Mouse (Mus musculus): ENCODE data around the gene Nup107.

Gene Nup107

GRCm38 (mm10) chr10:117792141-117793091 is at the start of gene Nup107:
Gene Nup107 (minus strand): TSS chr10:117792705.
- peak; percentile 100 for DNase-seq

GRCm38 (mm10) chr10:117841765-117842164 is 49.3 kb upstream of the Nup107 start:
- no peak for DNase-seq

- DNase-seq, result no peak
These were observed 48.0 kb upstream of the Nup107 start for GRCm38 (mm10) chr10:117840431-117840995.

DNA sequence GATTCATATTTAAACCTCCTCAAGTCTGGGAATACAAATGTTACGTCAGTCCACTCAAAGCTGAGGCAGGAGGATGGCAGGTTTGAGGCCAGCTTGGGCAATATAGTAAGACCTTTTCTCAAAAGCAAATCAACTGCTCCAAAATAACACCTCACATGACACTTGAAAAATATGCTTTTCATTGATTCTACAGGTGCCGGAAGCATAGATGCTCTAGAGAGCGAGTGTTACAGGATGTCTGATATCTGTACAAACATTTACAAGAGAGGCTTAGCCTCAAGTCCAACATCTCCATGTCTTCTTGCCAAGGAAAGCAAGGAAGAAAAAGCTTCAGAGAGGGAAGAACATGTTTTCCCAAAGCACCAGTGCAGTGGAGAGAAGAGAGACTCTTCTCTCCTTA is 47.2 kb upstream of the Nup107 start:
- no peak for DNase-seq

DNA sequence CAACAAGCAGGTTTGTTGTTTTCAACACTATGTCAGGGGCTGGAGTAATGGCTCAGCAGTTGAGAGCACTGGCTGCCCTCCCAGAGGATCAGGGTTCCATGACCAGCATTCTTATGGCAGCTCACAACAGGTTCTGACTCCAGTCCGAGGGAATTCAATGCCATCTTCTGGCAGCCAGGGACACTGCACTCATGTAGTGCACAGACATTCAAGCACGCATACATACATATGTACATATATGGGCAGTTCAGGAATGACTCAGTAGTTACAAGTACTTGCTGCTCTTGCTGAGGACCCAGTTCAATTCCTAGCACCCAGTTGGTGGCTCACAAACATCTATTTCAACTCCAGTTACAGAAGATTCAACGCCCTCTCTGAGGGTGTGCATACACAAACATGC is 46.4 kb upstream of the Nup107 start:
- DNase-seq, result no peak

DNA sequence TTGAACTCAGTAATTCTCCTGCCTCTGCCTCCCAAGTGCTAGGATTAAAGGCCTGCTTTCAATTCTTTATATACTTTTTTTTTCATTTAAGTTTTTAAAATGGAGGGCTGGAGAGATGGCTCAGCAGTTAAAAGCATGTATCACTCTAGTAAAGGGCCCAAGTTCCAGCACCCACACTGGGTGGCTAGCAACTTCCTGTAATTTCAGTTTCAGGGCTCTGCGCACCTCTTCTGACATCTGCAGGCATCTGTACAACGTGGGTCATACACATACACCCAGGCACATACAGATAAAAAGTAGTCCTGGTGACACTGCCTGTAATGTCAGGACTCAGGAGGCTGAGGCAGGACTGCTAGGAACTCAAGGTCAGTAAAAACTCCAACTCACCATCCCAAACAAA is 43.8 kb upstream of the Nup107 start:
- peak in 1 of 2 experiments; percentile 39 for DNase-seq

DNA sequence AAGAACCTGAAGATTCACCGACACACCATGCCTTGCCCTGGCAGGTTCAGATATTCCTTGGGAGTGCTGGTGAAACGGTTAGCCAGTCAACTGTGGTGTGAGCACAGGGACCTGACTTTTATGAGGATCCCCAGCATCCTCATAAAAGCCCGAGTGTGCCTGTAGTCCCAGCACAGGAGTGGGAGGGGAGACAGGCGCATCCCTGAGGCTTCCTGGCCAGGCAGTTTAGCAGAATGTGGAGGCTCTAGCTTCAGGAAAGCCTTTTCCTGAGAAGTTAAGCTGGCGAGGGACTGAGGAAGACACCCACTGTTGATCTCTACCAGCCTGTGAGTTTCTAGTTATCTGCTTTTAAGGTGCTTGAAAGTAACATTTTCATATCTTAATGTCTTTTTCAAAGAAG is 42.9 kb upstream of the Nup107 start:
- DNase-seq, result no peak

DNA sequence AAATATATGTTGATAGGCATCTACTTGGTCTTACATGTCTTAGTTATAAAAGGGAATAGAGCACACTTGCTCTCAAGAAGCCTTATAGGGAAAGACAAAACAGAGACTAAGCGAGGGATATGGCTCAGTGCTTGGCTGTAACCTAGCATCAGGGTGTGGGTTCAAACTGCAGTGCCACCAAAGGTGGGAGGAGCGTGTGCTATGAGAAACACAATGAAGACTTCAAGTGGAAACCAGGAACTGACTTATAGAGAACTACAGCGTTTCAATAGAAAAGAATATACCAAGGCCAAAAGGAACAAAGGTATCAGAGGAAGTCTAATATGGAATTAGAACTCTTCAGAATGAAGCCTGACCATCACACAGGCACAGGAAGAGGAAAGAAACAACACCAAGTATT is 38.3 kb upstream of the Nup107 start:
- DNase-seq, result no peak

- no peak for DNase-seq
These were observed 37.1 kb upstream of the Nup107 start for GRCm38 (mm10) chr10:117829472-117830155.

- no peak for DNase-seq
These were observed 36.5 kb upstream of the Nup107 start for GRCm38 (mm10) chr10:117829022-117829421.

DNA sequence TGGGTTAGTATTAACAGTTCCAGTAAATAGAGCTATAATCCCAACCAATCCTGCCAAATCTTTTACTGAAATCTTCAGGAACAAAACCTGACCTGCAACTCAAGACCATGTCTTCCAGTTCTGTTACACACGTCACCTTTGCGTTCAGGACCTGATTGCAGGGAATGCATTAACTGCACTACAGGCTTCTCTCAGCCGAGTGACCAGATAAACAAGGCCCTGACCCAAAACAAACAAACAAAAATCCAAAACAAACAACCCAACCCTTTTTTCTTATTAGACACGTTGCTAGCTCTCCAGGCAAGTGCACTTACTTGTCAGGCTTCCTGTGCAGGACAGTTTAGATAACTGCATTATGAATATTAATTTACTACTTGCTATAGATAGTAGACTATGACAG is 36.0 kb upstream of the Nup107 start:
- DNase-seq, result no peak

DNA sequence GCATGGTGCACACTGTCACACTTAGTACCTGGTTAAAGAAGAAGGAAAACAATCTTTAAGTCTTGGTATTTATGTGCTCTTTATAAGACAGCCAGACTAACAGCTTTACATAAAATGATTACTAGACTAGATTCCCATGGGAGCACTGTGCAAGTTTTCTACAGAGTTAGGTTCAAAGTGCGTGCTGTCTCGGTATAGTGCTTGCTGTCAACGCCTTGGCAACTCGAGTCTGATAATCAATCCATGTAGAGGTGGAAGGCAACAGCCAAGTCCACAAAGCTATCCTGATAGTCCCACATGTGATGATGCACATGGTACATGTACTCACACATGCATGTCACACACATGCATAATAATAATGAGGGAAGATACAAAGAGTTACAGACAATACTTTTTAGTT is 32.1 kb upstream of the Nup107 start:
- DNase-seq, result no peak

- no peak for DNase-seq
These were observed 31.6 kb upstream of the Nup107 start for GRCm38 (mm10) chr10:117824139-117824538.

- no peak for DNase-seq
These were observed 30.8 kb upstream of the Nup107 start for GRCm38 (mm10) chr10:117823321-117823720.

- no peak for DNase-seq
These were observed 26.1 kb upstream of the Nup107 start for GRCm38 (mm10) chr10:117818600-117818999.

GRCm38 (mm10) chr10:117816721-117817120 is 24.2 kb upstream of the Nup107 start:
- DNase-seq, result no peak

- DNase-seq, result no peak
These were observed 20.0 kb upstream of the Nup107 start for GRCm38 (mm10) chr10:117812501-117812900.

DNA sequence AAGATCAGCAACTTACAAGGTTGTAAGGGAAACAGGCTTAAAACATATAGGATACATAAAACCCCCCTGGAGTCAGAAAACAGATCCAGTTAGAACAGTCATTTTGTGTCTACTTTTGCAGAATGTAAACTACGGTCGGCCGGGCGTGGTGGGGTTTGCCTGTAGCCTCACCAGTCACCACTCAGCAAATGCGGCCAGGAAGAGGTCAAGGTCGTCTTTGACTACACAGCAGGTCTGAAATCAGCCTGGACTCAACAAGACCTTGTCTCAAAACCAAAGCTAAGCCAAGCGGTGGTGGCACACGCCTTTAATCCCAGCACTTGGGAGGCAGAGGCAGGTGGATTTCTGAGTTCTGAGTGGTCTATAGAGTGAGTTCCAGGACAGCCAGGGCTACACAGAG is 19.1 kb upstream of the Nup107 start:
- DNase-seq, result no peak

DNA sequence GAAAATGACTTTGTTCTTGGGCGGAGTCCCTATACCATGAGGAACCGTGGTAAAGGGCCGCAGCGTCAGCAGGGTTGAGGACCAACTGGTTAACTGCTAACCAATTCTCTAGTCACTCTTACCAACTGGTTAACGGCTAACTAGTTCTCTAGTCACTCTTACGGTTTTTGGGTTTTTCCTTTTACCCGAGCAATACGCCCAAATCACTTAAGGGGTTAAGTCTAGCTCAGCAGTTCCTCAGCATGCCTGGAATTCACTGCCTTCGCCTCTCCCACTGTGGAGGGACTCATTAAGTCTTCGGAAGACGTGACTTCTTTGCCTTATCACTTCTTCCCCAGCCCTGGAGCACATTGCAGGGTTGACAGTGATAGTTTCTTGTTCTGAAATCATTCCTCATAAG is 18.0 kb upstream of the Nup107 start:
- no peak for DNase-seq

DNA sequence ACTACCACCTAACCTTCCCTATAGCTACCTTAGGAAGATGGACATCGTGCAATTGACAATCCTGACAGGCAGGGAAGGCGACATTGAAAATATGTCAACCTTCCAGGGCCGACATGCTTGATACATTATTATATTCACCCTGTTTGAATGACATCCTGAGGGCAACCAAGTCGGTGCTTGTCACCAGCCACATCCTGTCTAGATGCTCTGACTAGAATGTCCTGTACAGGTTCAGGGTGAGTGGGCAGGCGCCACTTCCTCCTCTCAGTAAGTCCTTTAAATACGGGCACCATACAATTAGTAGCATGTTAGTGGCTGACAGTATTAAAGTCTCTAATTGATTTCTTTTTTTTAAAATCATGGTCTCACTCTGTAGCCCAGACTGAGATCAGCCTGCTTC is 15.6 kb upstream of the Nup107 start:
- DNase-seq, result no peak

DNA sequence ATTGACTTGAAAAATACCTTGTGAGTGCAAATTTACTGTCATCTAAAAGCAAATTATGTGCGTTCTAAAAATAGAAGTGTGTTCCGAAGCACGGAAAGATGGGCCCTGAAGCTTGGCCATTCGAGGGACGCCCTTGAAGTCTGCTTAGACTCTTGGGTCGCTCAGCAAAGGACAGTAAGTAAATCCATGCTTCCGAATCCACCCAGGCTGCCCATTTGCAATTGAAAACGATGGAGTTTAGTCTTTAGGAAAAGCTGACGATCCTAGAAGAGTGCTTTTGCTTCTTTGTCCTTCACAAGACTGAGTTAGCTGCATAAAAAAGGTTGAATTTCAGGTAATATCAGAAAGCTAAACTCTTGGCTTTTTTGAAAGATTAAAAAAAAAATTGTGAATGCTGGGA is 13.4 kb upstream of the Nup107 start:
- no peak for DNase-seq

DNA sequence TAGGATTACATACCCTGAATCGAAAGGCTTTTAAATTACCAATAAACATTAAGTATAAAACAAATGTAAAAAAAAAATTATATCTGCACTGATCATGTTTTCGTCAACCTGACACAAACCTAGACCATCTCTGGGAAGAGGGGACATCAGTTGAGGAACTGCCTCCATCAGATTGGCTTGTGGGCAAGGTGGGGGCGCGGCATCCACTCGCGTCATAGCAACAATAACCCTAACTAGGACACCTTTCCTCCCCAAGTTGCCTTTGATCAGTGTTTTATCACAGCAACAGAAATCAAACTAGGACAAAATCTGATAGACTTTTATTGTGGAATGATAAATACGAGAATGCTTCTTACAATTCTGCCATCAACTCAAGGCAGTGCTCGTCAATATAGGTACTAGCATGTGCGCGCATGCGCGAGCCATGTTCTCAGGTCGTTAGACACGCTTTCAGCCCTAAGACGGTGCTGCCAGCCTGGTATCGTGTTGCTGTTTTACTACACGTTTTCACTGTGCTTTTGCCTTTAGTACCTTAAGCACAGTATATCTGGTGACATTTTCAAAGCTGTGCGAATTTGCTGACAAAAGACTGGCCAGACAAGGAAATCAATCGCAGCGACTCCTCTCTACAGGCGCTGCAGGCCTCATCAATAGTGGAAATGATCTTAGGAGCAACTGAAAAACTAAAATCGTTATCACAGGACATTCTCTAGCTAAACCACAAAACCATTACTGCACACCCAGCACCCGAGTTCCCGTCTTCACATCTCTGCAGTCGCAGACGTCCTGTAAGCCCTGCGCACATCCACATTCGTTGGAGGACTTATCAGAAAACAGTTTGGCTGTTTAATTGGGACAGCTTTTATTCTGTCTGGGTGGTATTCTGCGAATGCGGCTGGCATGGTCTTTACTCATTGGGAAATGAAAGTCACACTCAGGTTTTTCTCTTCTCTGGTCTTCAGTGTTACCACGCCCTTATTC is 11.7 kb upstream of the Nup107 start:
- no peak for DNase-seq

- no peak for DNase-seq
These were observed 9.4 kb upstream of the Nup107 start for GRCm38 (mm10) chr10:117801886-117802285.

All from thymus, postnatal 36 days (tissue).